Mouse (Mus musculus) ES-E14 (cell line): ENCODE results near the gene Coa5.

Source experiments
- MAFK ChIP-seq: IDR thresholded peaks from 2 replicates; pipeline ENCODE4 v1.6.1; 2014; ENCODE audit warnings: mild to moderate bottlenecking, low read depth, low read length, inconsistent platforms; ENCODE audit not compliant: insufficient read depth
- ZC3H11A ChIP-seq: IDR thresholded peaks from 2 replicates; pipeline ENCODE4 v1.6.1; 2012; ENCODE audit warnings: low read depth, mild to moderate bottlenecking, inconsistent platforms, low read length, borderline replicate concordance
- ZNF384 ChIP-seq: IDR thresholded peaks from 2 replicates; pipeline ENCODE4 v1.6.1; 2012; ENCODE audit warnings: low read depth, low read length, inconsistent platforms

DNA sequence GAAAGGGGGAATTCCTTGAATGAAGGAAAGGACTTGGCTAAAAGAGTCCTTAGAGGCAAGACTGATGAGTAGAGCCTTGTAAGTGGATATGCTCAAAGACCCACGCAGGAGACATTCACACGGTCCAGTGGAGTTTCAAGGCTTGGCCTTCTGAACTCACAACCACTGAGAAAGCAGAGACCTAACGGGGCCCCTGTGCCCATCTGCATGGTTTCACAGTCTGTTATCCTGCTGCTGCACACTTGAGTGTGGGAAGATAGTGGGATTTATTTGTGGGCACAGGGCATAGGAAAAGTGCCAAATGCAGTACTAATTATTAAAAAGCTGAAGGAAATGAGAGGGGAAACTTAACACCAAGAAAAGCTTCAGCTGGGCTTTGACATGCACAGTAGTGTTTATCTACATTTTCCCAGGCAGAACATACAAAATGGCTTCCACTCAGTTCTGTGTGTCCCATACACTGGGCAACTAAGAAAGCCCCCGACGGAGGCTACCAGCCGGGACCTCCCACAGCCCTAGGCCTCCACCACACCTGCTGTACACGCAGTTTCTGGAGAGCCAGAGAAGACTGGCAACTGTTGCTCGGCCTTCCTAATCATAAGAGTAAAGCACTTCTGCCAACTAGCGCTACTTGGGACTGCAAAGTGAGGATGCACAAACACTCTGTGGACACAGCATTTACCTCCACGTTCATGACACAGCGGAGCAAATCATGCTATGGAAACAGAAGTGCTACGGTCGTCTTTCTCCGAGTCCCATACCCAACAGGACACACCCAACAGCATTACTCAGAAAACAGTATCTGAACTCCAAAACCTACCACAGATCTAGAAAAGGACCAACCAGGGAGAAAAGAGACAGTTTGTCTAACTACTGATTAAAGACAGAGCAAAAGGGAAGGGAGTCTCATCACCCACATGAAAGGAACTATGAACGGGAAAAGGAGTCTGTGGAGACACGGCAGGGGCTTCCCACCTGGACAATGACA lies 13.2 kb upstream of the Coa5 start:
- TF ChIP-seq ZNF384 (no peak), MAFK (no peak), ZC3H11A (no peak)
